Mouse (Mus musculus) neural tube, embryonic 13.5 days (tissue): ENCODE results near the gene Dchs2. TPM values are rescaled to one million over a fixed set of nuclear protein-coding genes. Genes with fewer than 3 reads are reported as not detected.

Experiments used
- ATAC-seq: fragments of 200-750 bp; cut with Nextera tagmentation; 2 replicates; pipeline ENCODE4 v1.8.0; 2017; ENCODE audit warnings: low read depth, mild to moderate bottlenecking, moderate TSS enrichment, moderate library complexity
- H3K27ac ChIP-seq: fragments of 300-500 bp; sonication (generic); replicated peaks from 2 replicates; pipeline ENCODE4 v1.5.1; 2015; ENCODE audit warnings: moderate library complexity, mild to moderate bottlenecking, inconsistent platforms
- H3K27me3 ChIP-seq: fragments of 300-500 bp; sonication (generic); 2 replicates; pipeline ENCODE4 v1.6.1; 2015; ENCODE audit warnings: mild to moderate bottlenecking, inconsistent platforms
- H3K36me3 ChIP-seq: fragments of 300-500 bp; sonication (generic); 2 replicates; pipeline ENCODE4 v1.6.1; 2015; ENCODE audit warnings: mild to moderate bottlenecking, inconsistent platforms
- H3K4me1 ChIP-seq: fragments of 300-500 bp; sonication (generic); replicated peaks from 2 replicates; pipeline ENCODE4 v1.6.1; 2015; ENCODE audit warnings: inconsistent platforms
- H3K4me2 ChIP-seq: fragments of 300-500 bp; sonication (generic); 2 replicates; pipeline ENCODE4 v1.6.1; 2015; ENCODE audit warnings: inconsistent platforms, mild to moderate bottlenecking, moderate library complexity
- H3K4me3 ChIP-seq: fragments of 300-500 bp; sonication (generic); 2 replicates; pipeline ENCODE4 v1.5.1; 2015; ENCODE audit warnings: mild to moderate bottlenecking, inconsistent platforms
- H3K9ac ChIP-seq: fragments of 300-500 bp; sonication (generic); 2 replicates; pipeline ENCODE4 v1.6.1; 2015; ENCODE audit warnings: moderate library complexity, mild to moderate bottlenecking, inconsistent platforms
- H3K9me3 ChIP-seq: fragments of 300-500 bp; sonication (generic); 2 replicates; pipeline ENCODE4 v1.6.1; 2016; ENCODE audit warnings: inconsistent platforms
- WGBS: fragments of 180-500 bp; shearing (Covaris S2); methylation state at CpG from one replicate; pipeline ENCODE4 v1.1.7; 2015; 5-methylcytosine and 5-hydroxymethylcytosine counted together
- polyA plus RNA-seq: library from polyadenylated mRNA; unstranded; fragments of >200 nt; fragmentation: Nextera tagmentation; extraction: Ambion mirVana; gene quantifications from 2 replicates; pipeline ENCODE4 v1.2.1, GENCODE M21; 2015

Gene Dchs2
- polyA plus RNA-seq, 1 experiment from 2014 or later, result 0.77 TPM

GRCm38 (mm10) chr3:83156165-83156564 is 28.4 kb downstream of the Dchs2 start:
- ATAC-seq, result no peak
- Histone ChIP-seq H3K9me3 (no peaks in the 10 kb centered on the region), H3K36me3 (no peaks in the 10 kb centered on the region), H3K4me1 (peaks cover 18% of the 10 kb centered on the region), H3K4me2 (no peak overlapping the region), H3K4me3 (no peak overlapping the region), H3K27me3 (no peaks in the 10 kb centered on the region), H3K9ac (no peak overlapping the region), H3K27ac (no peak overlapping the region)
- 70% methylated on average over 4 of the region's 4 CpGs for WGBS

- no peaks in the 10 kb centered on the region for H3K9me3 ChIP-seq
- WGBS, result 66% methylated on average over 6 of the region's 6 CpGs
- H3K4me3 ChIP-seq, result no peak overlapping the region
- H3K27me3 ChIP-seq, result no peaks in the 10 kb centered on the region
- ATAC-seq, result peak; percentile 27; the same call in 1 of the 2 replicates
- peaks cover 6% of the 10 kb centered on the region for H3K4me1 ChIP-seq
- H3K4me2 ChIP-seq, result no peak overlapping the region
- no peak overlapping the region for H3K9ac ChIP-seq
- H3K27ac ChIP-seq, result no peak overlapping the region
- H3K36me3 ChIP-seq, result no peaks in the 10 kb centered on the region
Measured at GRCm38 (mm10) chr3:83161542-83162231, 33.9 kb downstream of the Dchs2 start.

- Histone ChIP-seq H3K27ac (no peak overlapping the region), H3K27me3 (no peaks in the 10 kb centered on the region), H3K4me2 (no peak overlapping the region), H3K36me3 (no peaks in the 10 kb centered on the region), H3K9ac (no peak overlapping the region), H3K4me1 (peaks cover 6% of the 10 kb centered on the region), H3K4me3 (no peak overlapping the region), H3K9me3 (no peaks in the 10 kb centered on the region)
- 61% methylated on average over 3 of the region's 3 CpGs for WGBS
- ATAC-seq, result no peak
Measured at GRCm38 (mm10) chr3:83163676-83164075, 35.9 kb downstream of the Dchs2 start.

GRCm38 (mm10) chr3:83185527-83185926 is 57.8 kb downstream of the Dchs2 start:
- no peaks in the 10 kb centered on the region for H3K9me3 ChIP-seq
- WGBS, result 95% methylated on average over 5 of the region's 5 CpGs

GRCm38 (mm10) chr3:83191271-83191670 is 63.5 kb downstream of the Dchs2 start:
- no peak overlapping the region for H3K9ac ChIP-seq
- no peak overlapping the region for H3K27ac ChIP-seq
- no peaks in the 10 kb centered on the region for H3K36me3 ChIP-seq
- no peaks in the 10 kb centered on the region for H3K9me3 ChIP-seq
- ATAC-seq, result no peak
- no peak overlapping the region for H3K4me3 ChIP-seq
- H3K4me2 ChIP-seq, result no peak overlapping the region
- H3K27me3 ChIP-seq, result no peaks in the 10 kb centered on the region
- H3K4me1 ChIP-seq, result no peaks in the 10 kb centered on the region
- WGBS, result 94% methylated on average over 2 of the region's 2 CpGs

More at GRCm38 (mm10) chr3:83185527-83185926, 57.8 kb downstream of the Dchs2 start:
- H3K9ac ChIP-seq, result no peak overlapping the region
- no peaks in the 10 kb centered on the region for H3K4me1 ChIP-seq
- H3K27me3 ChIP-seq, result no peaks in the 10 kb centered on the region
- H3K4me2 ChIP-seq, result no peak overlapping the region
- no peak overlapping the region for H3K27ac ChIP-seq
- no peak overlapping the region for H3K4me3 ChIP-seq
- ATAC-seq, result no peak
- no peaks in the 10 kb centered on the region for H3K36me3 ChIP-seq

- H3K9ac ChIP-seq, result no peak overlapping the region
- H3K27me3 ChIP-seq, result no peaks in the 10 kb centered on the region
- H3K9me3 ChIP-seq, result no peaks in the 10 kb centered on the region
- WGBS, result 74% methylated on average over 1 of the region's 1 CpGs
- no peak overlapping the region for H3K27ac ChIP-seq
- no peak overlapping the region for H3K4me2 ChIP-seq
- no peaks in the 10 kb centered on the region for H3K4me1 ChIP-seq
- H3K4me3 ChIP-seq, result no peak overlapping the region
- H3K36me3 ChIP-seq, result no peaks in the 10 kb centered on the region
- ATAC-seq, result no peak
Measured at GRCm38 (mm10) chr3:83192401-83192800, 64.7 kb downstream of the Dchs2 start.

- Histone ChIP-seq H3K9ac (no peak overlapping the region), H3K36me3 (no peaks in the 10 kb centered on the region), H3K4me2 (no peak overlapping the region), H3K4me3 (no peak overlapping the region), H3K27ac (no peak overlapping the region), H3K9me3 (no peaks in the 10 kb centered on the region), H3K4me1 (no peaks in the 10 kb centered on the region), H3K27me3 (no peaks in the 10 kb centered on the region)
- ATAC-seq, result no peak
- WGBS, result 78% methylated on average over 5 of the region's 5 CpGs
Measured at GRCm38 (mm10) chr3:83194911-83195310, 67.2 kb downstream of the Dchs2 start.

GRCm38 (mm10) chr3:83201286-83201980 is 73.7 kb downstream of the Dchs2 start:
- Histone ChIP-seq H3K9me3 (no peaks in the 10 kb centered on the region), H3K4me2 (no peak overlapping the region), H3K27ac (no peak overlapping the region), H3K36me3 (no peaks in the 10 kb centered on the region), H3K4me1 (0 out of 2 replicates have a peak, but pooled peaks cover 4% of the 10 kb centered on the region), H3K4me3 (no peak overlapping the region), H3K27me3 (no peaks in the 10 kb centered on the region), H3K9ac (no peak overlapping the region)
- 82% methylated on average over 4 of the region's 4 CpGs for WGBS
- ATAC-seq, result no peak

GRCm38 (mm10) chr3:83205073-83205668 is 77.4 kb downstream of the Dchs2 start:
- Histone ChIP-seq H3K27me3 (no peaks in the 10 kb centered on the region), H3K36me3 (no peaks in the 10 kb centered on the region), H3K4me3 (no peak overlapping the region), H3K9ac (no peak overlapping the region), H3K9me3 (no peaks in the 10 kb centered on the region), H3K4me1 (peaks cover 12% of the 10 kb centered on the region; the same call in 1 of the 2 replicates), H3K4me2 (no peak overlapping the region), H3K27ac (no peak overlapping the region)
- WGBS, result 64% methylated on average over 8 of the region's 8 CpGs
- no peak for ATAC-seq

GRCm38 (mm10) chr3:83209646-83210045 is 81.9 kb downstream of the Dchs2 start:
- Histone ChIP-seq H3K9ac (no peak overlapping the region), H3K4me2 (no peak overlapping the region), H3K36me3 (no peaks in the 10 kb centered on the region), H3K4me3 (no peak overlapping the region), H3K27ac (no peak overlapping the region), H3K4me1 (peaks cover 34% of the 10 kb centered on the region), H3K9me3 (no peaks in the 10 kb centered on the region), H3K27me3 (no peaks in the 10 kb centered on the region)
- 55% methylated on average over 9 of the region's 9 CpGs for WGBS
- ATAC-seq, result no peak

GRCm38 (mm10) chr3:83210210-83210609 is 82.5 kb downstream of the Dchs2 start:
- no peak overlapping the region for H3K4me2 ChIP-seq
- no peaks in the 10 kb centered on the region for H3K27me3 ChIP-seq
- peaks cover 31% of the 10 kb centered on the region for H3K4me1 ChIP-seq
- H3K36me3 ChIP-seq, result no peaks in the 10 kb centered on the region
- H3K9me3 ChIP-seq, result no peaks in the 10 kb centered on the region
- 57% methylated on average over 4 of the region's 4 CpGs for WGBS
- H3K27ac ChIP-seq, result no peak overlapping the region
- H3K9ac ChIP-seq, result no peak overlapping the region
- ATAC-seq, result no peak
- no peak overlapping the region for H3K4me3 ChIP-seq

GRCm38 (mm10) chr3:83211939-83212338 is 84.2 kb downstream of the Dchs2 start:
- Histone ChIP-seq H3K27me3 (no peaks in the 10 kb centered on the region), H3K9ac (no peak overlapping the region), H3K9me3 (no peaks in the 10 kb centered on the region), H3K4me3 (no peak overlapping the region), H3K4me2 (no peak overlapping the region), H3K27ac (no peak overlapping the region), H3K4me1 (peaks cover 30% of the 10 kb centered on the region), H3K36me3 (no peaks in the 10 kb centered on the region)
- WGBS, result 47% methylated on average over 5 of the region's 5 CpGs
- 0 out of 2 replicates have a peak, but pooled peaks have one; percentile 32 for ATAC-seq
